Mouse (Mus musculus): ENCODE data around the gene Omd. TPM values are rescaled to one million over a fixed set of nuclear protein-coding genes. Genes with fewer than 3 reads are reported as not detected.

Omd gene
- 12.8 TPM for polyA plus RNA-seq (2021)

- H3K27me3 ChIP-seq = no peaks in the 10 kb centered on the region
- ATAC-seq (peak; percentile 54), DNase-seq (ENCODE audit: low read depth, low spot score) (no peak)
- TF ChIP-seq CTCF (IDR thresholded peaks at IDR 0.05) = no peak
- in situ Hi-C loops (cut with MboI; ENCODE audit: low pct_unique_long_range_greater_than_20kb) = no loop called here
- ChIA-PET POLR2A (interaction anchor here (0.6 kb wide), 1 partner anchor 28 kb away, joined by 3 read pairs; no protein-coding TSS in a partner anchor), CTCF (interaction anchor here (1.0 kb wide), 2 partner anchors 21 to 64 kb away, joined by 3 to 4 read pairs; no protein-coding TSS in a partner anchor)
Observed at GRCm38 (mm10) chr13:49581541-49582530, at the start of gene Omd. Gene Omd (plus strand): TSS chr13:49582462.

- no peaks in the 10 kb centered on the region for H3K27me3 ChIP-seq
- ChIA-PET POLR2A (no interaction called here), CTCF (no interaction called here)
- ATAC-seq (no peak), DNase-seq (ENCODE audit: low read depth, low spot score) (no peak)
- TF ChIP-seq CTCF (IDR thresholded peaks at IDR 0.05) = no peak
- in situ Hi-C loops (cut with MboI; ENCODE audit: low pct_unique_long_range_greater_than_20kb) = no loop called here
Observed at GRCm38 (mm10) chr13:49536946-49537345, 45.3 kb upstream of the Omd start.

- POLR2A ChIA-PET = no interaction called here
- no peak for TF ChIP-seq CTCF (IDR thresholded peaks at IDR 0.05)
- ATAC-seq = no peak
- CTCF ChIA-PET = interaction anchor here (1.1 to 1.6 kb wide), 4 partner anchors 8 to 90 kb away, joined by 3 to 6 read pairs (median 4); no protein-coding TSS in a partner anchor
- in situ Hi-C loops (cut with MboI; ENCODE audit: low pct_unique_long_range_greater_than_20kb) = no loop called here
- no peak for DNase-seq (ENCODE audit: low read depth, low spot score)
- no peaks in the 10 kb centered on the region for H3K27me3 ChIP-seq
Observed at GRCm38 (mm10) chr13:49538693-49539092, 43.6 kb upstream of the Omd start.

- no peaks in the 10 kb centered on the region for H3K27me3 ChIP-seq
- POLR2A ChIA-PET = interaction anchor here (0.6 kb wide), 1 partner anchor 201 kb away, joined by 4 read pairs; no protein-coding TSS in a partner anchor
- no peak for ATAC-seq
Observed at GRCm38 (mm10) chr13:49544279-49544678, 38.0 kb upstream of the Omd start, which contains the start of gene Aspn. Gene Aspn (plus strand): TSS chr13:49544443.

GRCm38 (mm10) chr13:49545646-49546045 lies 36.6 kb upstream of the Omd start:
- no peaks in the 10 kb centered on the region for H3K27me3 ChIP-seq
- in situ Hi-C loops (cut with MboI; ENCODE audit: low pct_unique_long_range_greater_than_20kb) = no loop called here
- DNase-seq (ENCODE audit: low read depth, low spot score) (no peak), ATAC-seq (no peak)
- ChIA-PET CTCF (interaction anchor here (1.5 kb wide), 1 partner anchor 76 kb away, joined by 3 read pairs; no protein-coding TSS in a partner anchor), POLR2A (no interaction called here)
- TF ChIP-seq CTCF (IDR thresholded peaks at IDR 0.05) = no peak

More at GRCm38 (mm10) chr13:49544279-49544678, 38.0 kb upstream of the Omd start, which contains the start of gene Aspn:
- CTCF ChIA-PET = interaction anchor here (0.8 kb wide), 1 partner anchor 82 kb away, joined by 3 read pairs; no protein-coding TSS in a partner anchor
- no peak for DNase-seq (ENCODE audit: low read depth, low spot score)
- in situ Hi-C loops (cut with MboI; ENCODE audit: low pct_unique_long_range_greater_than_20kb) = no loop called here
- TF ChIP-seq CTCF (IDR thresholded peaks at IDR 0.05) = no peak

GRCm38 (mm10) chr13:49546517-49546916 lies 35.7 kb upstream of the Omd start:
- H3K27me3 ChIP-seq = no peaks in the 10 kb centered on the region
- no peak for ATAC-seq
- POLR2A ChIA-PET = no interaction called here
- TF ChIP-seq CTCF (IDR thresholded peaks at IDR 0.05) = no peak
- CTCF ChIA-PET = interaction anchor here (1.1 to 1.5 kb wide), 2 partner anchors 8 to 77 kb away, joined by 3 to 6 read pairs; no protein-coding TSS in a partner anchor
- in situ Hi-C loops (cut with MboI; ENCODE audit: low pct_unique_long_range_greater_than_20kb) = no loop called here
- DNase-seq (ENCODE audit: low read depth, low spot score) = no peak

GRCm38 (mm10) chr13:49547563-49548150 lies 34.6 kb upstream of the Omd start:
- ChIA-PET CTCF (no interaction called here), POLR2A (no interaction called here)
- TF ChIP-seq CTCF (IDR thresholded peaks at IDR 0.05) = no peak
- in situ Hi-C loops (cut with MboI; ENCODE audit: low pct_unique_long_range_greater_than_20kb) = no loop called here
- H3K27me3 ChIP-seq = no peaks in the 10 kb centered on the region
- no peak for ATAC-seq
- no peak for DNase-seq (ENCODE audit: low read depth, low spot score)

- ChIA-PET CTCF (interaction anchor here (1.5 to 1.6 kb wide), 2 partner anchors 10 to 11 kb away, joined by 4 to 5 read pairs; no protein-coding TSS in a partner anchor), POLR2A (interaction anchor here (0.6 kb wide), 1 partner anchor 27 kb away, joined by 3 read pairs; no protein-coding TSS in a partner anchor)
- in situ Hi-C loops (cut with MboI; ENCODE audit: low pct_unique_long_range_greater_than_20kb) = no loop called here
- no peaks in the 10 kb centered on the region for H3K27me3 ChIP-seq
- DNase-seq (ENCODE audit: low read depth, low spot score) (peak; percentile 28), ATAC-seq (peak; percentile 54)
- TF ChIP-seq CTCF (IDR thresholded peaks at IDR 0.05) = no peak
Observed at GRCm38 (mm10) chr13:49549616-49550015, 32.6 kb upstream of the Omd start.

- CTCF ChIA-PET = interaction anchor here (1.1 kb wide), 1 partner anchor 24 kb away, joined by 3 read pairs; no protein-coding TSS in a partner anchor
- TF ChIP-seq CTCF (IDR thresholded peaks at IDR 0.05) = no peak
- no peaks in the 10 kb centered on the region for H3K27me3 ChIP-seq
- POLR2A ChIA-PET = no interaction called here
- no peak for DNase-seq (ENCODE audit: low read depth, low spot score)
- in situ Hi-C loops (cut with MboI; ENCODE audit: low pct_unique_long_range_greater_than_20kb) = no loop called here
- no peak for ATAC-seq
Observed at GRCm38 (mm10) chr13:49554519-49554918, 27.7 kb upstream of the Omd start.

GRCm38 (mm10) chr13:49556203-49556602 lies 26.1 kb upstream of the Omd start:
- CTCF ChIA-PET = interaction anchor here (2.4 kb wide), 1 partner anchor 88 kb away, joined by 8 read pairs; no protein-coding TSS in a partner anchor
- TF ChIP-seq CTCF (IDR thresholded peaks at IDR 0.05) = no peak
- POLR2A ChIA-PET = interaction anchor here (1.2 kb wide), 1 partner anchor 9 kb away, joined by 3 read pairs; no protein-coding TSS in a partner anchor
- ATAC-seq (no peak), DNase-seq (ENCODE audit: low read depth, low spot score) (no peak)
- H3K27me3 ChIP-seq = no peaks in the 10 kb centered on the region
- in situ Hi-C loops (cut with MboI; ENCODE audit: low pct_unique_long_range_greater_than_20kb) = no loop called here

All from Patski (cell line).